ENCODE assay signal across 10 mouse cellular contexts in the genomic region with DNA sequence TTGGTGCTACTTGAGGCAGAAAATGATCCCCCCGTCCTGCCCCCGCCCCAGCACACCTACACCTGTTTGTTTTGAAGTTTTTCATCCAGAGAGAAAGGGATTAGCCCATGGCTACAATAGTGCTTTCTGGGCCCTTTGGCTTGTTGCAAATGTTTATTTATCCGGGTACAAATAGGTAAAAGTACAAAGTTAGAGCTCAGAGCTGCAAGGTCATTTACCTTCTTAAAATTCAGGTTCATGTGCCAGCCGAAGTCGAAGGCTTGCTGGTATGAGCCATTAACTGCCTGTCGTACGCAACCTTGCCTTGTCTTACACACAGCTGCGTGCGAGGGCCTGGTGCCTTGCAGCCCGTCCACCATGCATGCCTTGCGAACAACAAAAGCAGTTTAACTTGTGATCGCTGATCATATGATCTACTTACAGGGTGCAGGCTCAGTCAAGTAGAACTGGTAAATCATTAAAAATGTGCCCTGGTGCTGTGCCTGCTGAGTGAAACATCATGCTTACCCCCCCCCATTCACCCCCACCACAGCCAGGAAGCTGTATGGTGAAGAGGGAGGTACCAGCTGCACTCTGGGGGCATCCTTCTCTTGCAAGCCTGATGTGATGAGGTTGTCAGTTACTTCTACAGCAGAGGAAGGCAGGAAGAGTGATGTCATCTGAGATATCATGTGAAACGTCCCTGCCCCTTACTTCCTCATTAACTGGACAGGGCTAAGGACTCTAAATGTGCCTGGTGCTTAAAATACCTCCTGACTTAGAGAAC.
A peak's percentile ranks its signal among the peaks of the same experiment; 100 is the strongest.
DNase-seq lines count a peak whose midpoint lies in the region; ATAC-seq and TF ChIP-seq lines count a peak whose summit lies in the region.
"Had no signal": no experiment of that assay in that cellular context is flagged by ENCODE, and none has a peak within 500 bp of the region (broad histone marks: within the 10 kb centered on the region; RNA-seq: fewer than 3 reads in every experiment).

No protein-coding gene starts in this region.

- H3K4me3 ChIP-seq in embryonic facial prominence, embryonic 11.5 days (ENCODE audit: low read depth, low read length), result no peak overlapping the region
- H3K4me3 ChIP-seq in embryonic facial prominence, embryonic 10.5 days, result no peak overlapping the region
- H3K4me3 ChIP-seq in stomach, embryonic 14.5 days (ENCODE audit: low read depth, low read length), result no peak overlapping the region
- no peak overlapping the region for H3K4me3 ChIP-seq in stomach, postnatal 0 days (ENCODE audit: low read depth, low read length)
- no peak overlapping the region for H3K4me3 ChIP-seq in kidney, embryonic 15.5 days (replicated peaks)
- H3K4me3 ChIP-seq: hindbrain, embryonic 15.5 days; midbrain, embryonic 15.5 days had no signal

- no peak overlapping the region for H3K9ac ChIP-seq in embryonic facial prominence, embryonic 11.5 days (replicated peaks; ENCODE audit: low read length)
- no peak overlapping the region for H3K9ac ChIP-seq in stomach, embryonic 14.5 days (replicated peaks; ENCODE audit: low read depth, low read length)
- H3K9ac ChIP-seq in stomach, postnatal 0 days (ENCODE audit: low read length), result no peak overlapping the region
- H3K9ac ChIP-seq in kidney, embryonic 15.5 days, result no peak overlapping the region
- H3K9ac ChIP-seq: hindbrain, embryonic 15.5 days; midbrain, embryonic 15.5 days had no signal

- H3K9me3 ChIP-seq in embryonic facial prominence, embryonic 11.5 days (replicated peaks; ENCODE audit: control insufficient read depth, low read length), result no peaks in the 10 kb centered on the region
- no peaks in the 10 kb centered on the region for H3K9me3 ChIP-seq in embryonic facial prominence, embryonic 10.5 days
- no peaks in the 10 kb centered on the region for H3K9me3 ChIP-seq in stomach, embryonic 14.5 days (ENCODE audit: control insufficient read depth, low read depth, low read length)
- no peaks in the 10 kb centered on the region for H3K9me3 ChIP-seq in stomach, postnatal 0 days (ENCODE audit: control insufficient read depth, low read length)
- H3K9me3 ChIP-seq in kidney, embryonic 15.5 days (replicated peaks), result no peaks in the 10 kb centered on the region
- H3K9me3 ChIP-seq: hindbrain, embryonic 15.5 days; midbrain, embryonic 15.5 days had no signal

- ATAC-seq in embryonic facial prominence, embryonic 11.5 days (replicated peaks; ENCODE audit: insufficient number of reproducible peaks, low FRiP score, low TSS enrichment, low read depth), result peak; percentile 29
- ATAC-seq in stomach, embryonic 14.5 days (ENCODE audit: insufficient number of reproducible peaks, insufficient read depth, low FRiP score, low read depth), result peak; percentile 37; the same call in 1 of the 2 replicates
- no peak for ATAC-seq in stomach, postnatal 0 days (ENCODE audit: low FRiP score, low TSS enrichment)
- peak; percentile 91 for ATAC-seq in kidney, embryonic 15.5 days (replicated peaks; ENCODE audit: low FRiP score)
- ATAC-seq: midbrain, embryonic 15.5 days had no signal

- H3K36me3 ChIP-seq in embryonic facial prominence, embryonic 11.5 days (replicated peaks; ENCODE audit: control insufficient read depth, insufficient read depth, low read depth, low read length), result no peaks in the 10 kb centered on the region
- H3K36me3 ChIP-seq in embryonic facial prominence, embryonic 10.5 days (replicated peaks), result no peaks in the 10 kb centered on the region
- no peaks in the 10 kb centered on the region for H3K36me3 ChIP-seq in stomach, embryonic 14.5 days (ENCODE audit: control insufficient read depth, insufficient read depth, low read length)
- no peaks in the 10 kb centered on the region for H3K36me3 ChIP-seq in stomach, postnatal 0 days (ENCODE audit: control insufficient read depth, insufficient read depth, low read length)
- no peaks in the 10 kb centered on the region for H3K36me3 ChIP-seq in kidney, embryonic 15.5 days
- no peaks in the 10 kb centered on the region for H3K36me3 ChIP-seq in splenic B cell, adult 2 months (ENCODE audit: control insufficient read depth, insufficient read depth, low read length, poor library complexity, severe bottlenecking)
- H3K36me3 ChIP-seq: hindbrain, embryonic 15.5 days; midbrain, embryonic 15.5 days had no signal

- no peak for DNase-seq in embryonic facial prominence, embryonic 11.5 days (ENCODE audit: low spot score)
- DNase-seq in embryonic facial prominence, embryonic 10.5 days (ENCODE audit: low spot score), result no peak
- DNase-seq in stomach, postnatal 0 days (ENCODE audit: low spot score), result no peak
- peak; percentile 64 for DNase-seq in splenic B cell, adult 2 months (ENCODE audit: low read depth, low spot score)
- DNase-seq in gastrocnemius, postnatal 36 days, result no peak
- DNase-seq in ovary, postnatal 10 days (ENCODE audit: low spot score), result no peak

- TF ChIP-seq EP300 in stomach, postnatal 0 days (optimal IDR thresholded peaks at IDR 0.05), result no peak

- no peaks in the 10 kb centered on the region for H3K4me1 ChIP-seq in embryonic facial prominence, embryonic 11.5 days (ENCODE audit: control insufficient read depth, insufficient read depth, low read length)
- peaks cover 8% of the 10 kb centered on the region for H3K4me1 ChIP-seq in embryonic facial prominence, embryonic 10.5 days
- H3K4me1 ChIP-seq in stomach, embryonic 14.5 days (ENCODE audit: control insufficient read depth, insufficient read depth, low read length), result 0 out of 2 replicates have a peak, but pooled peaks cover 2% of the 10 kb centered on the region
- no peaks in the 10 kb centered on the region for H3K4me1 ChIP-seq in stomach, postnatal 0 days (replicated peaks; ENCODE audit: control insufficient read depth, insufficient read depth)
- peaks cover 31% of the 10 kb centered on the region for H3K4me1 ChIP-seq in kidney, embryonic 15.5 days
- H3K4me1 ChIP-seq: hindbrain, embryonic 15.5 days; midbrain, embryonic 15.5 days had no signal

- no peaks in the 10 kb centered on the region for H3K27me3 ChIP-seq in embryonic facial prominence, embryonic 11.5 days (ENCODE audit: control insufficient read depth, insufficient read depth, low read length)
- no peaks in the 10 kb centered on the region for H3K27me3 ChIP-seq in embryonic facial prominence, embryonic 10.5 days (replicated peaks; ENCODE audit: low read depth, poor library complexity, severe bottlenecking)
- no peaks in the 10 kb centered on the region for H3K27me3 ChIP-seq in stomach, embryonic 14.5 days (ENCODE audit: control insufficient read depth, insufficient read depth, low read length)
- H3K27me3 ChIP-seq in stomach, postnatal 0 days (ENCODE audit: control insufficient read depth, insufficient read depth, low read length), result no peaks in the 10 kb centered on the region
- H3K27me3 ChIP-seq in kidney, embryonic 15.5 days, result no peaks in the 10 kb centered on the region
- no peaks in the 10 kb centered on the region for H3K27me3 ChIP-seq in splenic B cell, adult 2 months (ENCODE audit: control insufficient read depth, insufficient read depth, low read length, poor library complexity, severe bottlenecking)
- H3K27me3 ChIP-seq: hindbrain, embryonic 15.5 days had no signal

- 69% methylated on average over 13 of the region's 13 CpGs for WGBS in embryonic facial prominence, embryonic 11.5 days
- 72% methylated on average over 13 of the region's 13 CpGs for WGBS in embryonic facial prominence, embryonic 10.5 days
- 70% methylated on average over 13 of the region's 13 CpGs for WGBS in stomach, embryonic 14.5 days
- 64% methylated on average over 13 of the region's 13 CpGs for WGBS in stomach, postnatal 0 days
- 39% methylated on average over 13 of the region's 13 CpGs for WGBS in kidney, embryonic 15.5 days

- TF ChIP-seq CTCF in stomach, postnatal 0 days (IDR thresholded peaks at IDR 0.05; ENCODE audit: low read depth), result no peak

- H3K27ac ChIP-seq in embryonic facial prominence, embryonic 11.5 days (replicated peaks; ENCODE audit: low read depth, low read length), result no peak overlapping the region
- no peak overlapping the region for H3K27ac ChIP-seq in embryonic facial prominence, embryonic 10.5 days (replicated peaks)
- no peak overlapping the region for H3K27ac ChIP-seq in stomach, embryonic 14.5 days (ENCODE audit: low read length)
- H3K27ac ChIP-seq in stomach, postnatal 0 days (replicated peaks), result no peak overlapping the region
- H3K27ac ChIP-seq in kidney, embryonic 15.5 days, result peak overlapping the region; percentile 92
- H3K27ac ChIP-seq: hindbrain, embryonic 15.5 days; midbrain, embryonic 15.5 days had no signal

- intact Hi-C loops in gastrocnemius, postnatal 36 days (cut with DNase I), result loop anchor here (10.0 kb wide), 2 partner anchors 226 to 816 kb away; a partner anchor contains a TSS

- no peak overlapping the region for H3K4me2 ChIP-seq in embryonic facial prominence, embryonic 11.5 days (ENCODE audit: low read depth, low read length)
- H3K4me2 ChIP-seq in stomach, embryonic 14.5 days (replicated peaks; ENCODE audit: low read depth, low read length), result no peak overlapping the region
- H3K4me2 ChIP-seq in stomach, postnatal 0 days (replicated peaks; ENCODE audit: low read depth), result no peak overlapping the region
- H3K4me2 ChIP-seq in kidney, embryonic 15.5 days, result 0 out of 2 replicates have a peak overlapping the region, but pooled peaks have one; percentile 3
- H3K4me2 ChIP-seq: hindbrain, embryonic 15.5 days; midbrain, embryonic 15.5 days had no signal
